Mouse (Mus musculus) small intestine, adult 2 months (tissue): ENCODE measurements around the gene Rasa4.

Experiments used
- CTCF ChIP-seq: fragments of 200-500 bp; IDR thresholded peaks from 2 replicates; pipeline ENCODE4 v1.5.1; 2012; ENCODE audit warnings: low read depth, mild to moderate bottlenecking, control low read depth, inconsistent platforms, low read length, moderate library complexity, mixed read lengths; ENCODE audit not compliant: insufficient replicate concordance, insufficient read length; ENCODE audit errors: extremely low read depth
- POLR2A ChIP-seq: fragments of 200-500 bp; IDR thresholded peaks from 2 replicates; pipeline ENCODE4 v1.6.1; 2012; ENCODE audit warnings: low read depth, mild to moderate bottlenecking, control low read depth, inconsistent platforms, low read length, moderate library complexity

DNA sequence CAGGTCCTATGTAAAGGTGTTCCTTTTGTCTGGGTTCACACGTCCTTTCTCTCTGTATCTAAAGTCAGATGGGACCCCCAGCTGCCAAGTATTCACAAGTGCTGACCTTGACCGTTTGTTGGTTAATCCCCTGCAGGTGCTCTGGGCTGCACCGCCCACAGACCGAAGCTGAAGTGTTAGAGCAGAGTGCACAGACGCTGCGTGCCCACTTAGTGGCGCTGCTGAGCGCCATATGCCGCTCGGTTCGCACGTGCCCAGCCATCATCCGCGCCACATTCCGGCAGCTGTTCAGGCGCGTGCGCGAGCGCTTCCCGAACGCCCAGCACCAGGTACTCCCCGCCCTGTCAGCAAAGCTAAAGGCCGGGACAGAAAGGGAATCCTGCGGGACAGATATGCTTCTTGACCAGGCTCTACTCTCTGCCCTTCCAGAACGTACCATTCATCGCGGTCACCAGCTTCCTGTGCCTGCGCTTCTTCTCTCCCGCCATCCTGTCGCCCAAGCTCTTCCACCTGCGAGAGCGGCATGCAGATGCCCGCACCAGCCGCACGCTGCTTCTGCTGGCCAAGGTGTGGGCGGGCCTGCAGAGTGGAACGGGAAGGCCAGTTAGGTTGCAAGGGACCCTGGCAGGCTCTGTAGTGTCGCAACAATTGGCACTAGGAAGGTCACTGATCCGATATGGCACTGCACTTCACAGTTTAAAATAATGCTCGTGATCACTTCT is 18.5 kb downstream of the Rasa4 start:
- TF ChIP-seq POLR2A = no peak
- peak; percentile 87 for TF ChIP-seq CTCF
